Comparison of ENCODE assay signal across 8 mouse cellular contexts in genomic region chr17:6489926-6490564, GRCm38 (mm10).
DNase-seq lines count a peak whose midpoint lies in the region; ATAC-seq lines count a peak whose summit lies in the region.
"Not testable (repeated sequence)": the region's sequence is repeated elsewhere in the genome, so short reads cannot be mapped to it uniquely, and the experiment has no call there.

No protein-coding gene starts in this region.

- H3K9me3 ChIP-seq in hindbrain, embryonic 14.5 days (ENCODE audit: control insufficient read depth, low read length); liver, embryonic 12.5 days (replicated peaks); midbrain, embryonic 16.5 days (replicated peaks; ENCODE audit: control insufficient read depth, low read length, poor library complexity, severe bottlenecking): not testable (repeated sequence)

- H3K9ac ChIP-seq in hindbrain, embryonic 14.5 days, result peak overlapping the region; percentile 50
- not testable (repeated sequence) for H3K9ac ChIP-seq in liver, embryonic 12.5 days
- H3K9ac ChIP-seq in midbrain, embryonic 16.5 days (ENCODE audit: low read depth, low read length), result peak overlapping the region; percentile 75

- H3K4me2 ChIP-seq in hindbrain, embryonic 14.5 days (replicated peaks), result peak overlapping the region; percentile 58
- peak overlapping the region; percentile 37 for H3K4me2 ChIP-seq in liver, embryonic 12.5 days
- H3K4me2 ChIP-seq in midbrain, embryonic 16.5 days (ENCODE audit: low read length), result peak overlapping the region; percentile 64

- peak; percentile 95 for DNase-seq in R1 (ENCODE audit: low read depth, low spot score)
- DNase-seq in cerebellum, postnatal 36 days, result peak; percentile 57 to 64
- DNase-seq in hindbrain, embryonic 14.5 days (ENCODE audit: low spot score), result peak; percentile 57
- peak; percentile 39 to 62 for DNase-seq in layer of hippocampus, postnatal 25 days (ENCODE audit: extremely low spot score in 1 of 2, low spot score in 1 of 2)
- DNase-seq in right cerebral cortex, postnatal 4 days, result peak; percentile 61

- not testable (repeated sequence) for H3K27me3 ChIP-seq in hindbrain, embryonic 14.5 days (ENCODE audit: control insufficient read depth, insufficient read depth, low read length); midbrain, embryonic 16.5 days (ENCODE audit: control insufficient read depth, insufficient read depth, low read depth, low read length)
- peaks cover 21% of the 10 kb centered on the region for H3K27me3 ChIP-seq in liver, embryonic 12.5 days (replicated peaks)

- 1% methylated on average over 20 of the region's 52 CpGs for WGBS in hindbrain, embryonic 14.5 days
- 2% methylated on average over 25 of the region's 52 CpGs for WGBS in liver, embryonic 12.5 days (ENCODE audit: insufficient replicate concordance)
- 1% methylated on average over 21 of the region's 52 CpGs for WGBS in midbrain, embryonic 16.5 days

- not testable (repeated sequence) for H3K4me1 ChIP-seq in hindbrain, embryonic 14.5 days (replicated peaks; ENCODE audit: control insufficient read depth, insufficient read depth, low read length); liver, embryonic 12.5 days; midbrain, embryonic 16.5 days (ENCODE audit: control insufficient read depth, insufficient read depth, low read length)

- peak; percentile 90 for ATAC-seq in frontal cortex, adult (ENCODE audit: low TSS enrichment)
- ATAC-seq in hindbrain, embryonic 14.5 days (ENCODE audit: low FRiP score), result peak; percentile 87
- peak; percentile 27 for ATAC-seq in liver, embryonic 12.5 days
- ATAC-seq in midbrain, embryonic 16.5 days, result peak; percentile 86

- H3K27ac ChIP-seq in hindbrain, embryonic 14.5 days, result peak overlapping the region; percentile 69; the same call in 1 of the 2 replicates
- not testable (repeated sequence) for H3K27ac ChIP-seq in liver, embryonic 12.5 days
- H3K27ac ChIP-seq in midbrain, embryonic 16.5 days (ENCODE audit: low read length), result peak overlapping the region; percentile 80

- not testable (repeated sequence) for H3K36me3 ChIP-seq in hindbrain, embryonic 14.5 days (replicated peaks; ENCODE audit: control insufficient read depth, insufficient read depth); liver, embryonic 12.5 days; midbrain, embryonic 16.5 days (ENCODE audit: control insufficient read depth, insufficient read depth, low read length)

- H3K4me3 ChIP-seq in hindbrain, embryonic 14.5 days (replicated peaks; ENCODE audit: low read length), result peak overlapping the region; percentile 41
- not testable (repeated sequence) for H3K4me3 ChIP-seq in liver, embryonic 12.5 days
- peak overlapping the region; percentile 53 for H3K4me3 ChIP-seq in midbrain, embryonic 16.5 days (ENCODE audit: low read depth, low read length)

Comparison
In these comparisons a context has a peak if more than half of its experiments do, and no peak if none do; other contexts are left out.
1. ATAC-seq: peak in every context shown above with its lines; median percentile 90 in frontal cortex, adult; 87 in hindbrain, embryonic 14.5 days; 86 in midbrain, embryonic 16.5 days; 27 in liver, embryonic 12.5 days.